Mouse (Mus musculus) inflammation-experienced regulatory T-cells (primary cell): Measurements from ENCODE around the gene Mfsd4b1. TPM values are rescaled to one million over a fixed set of nuclear protein-coding genes. Genes with fewer than 3 reads are reported as not detected.

Experiments used
- polyA plus RNA-seq, 2 experiments: library from polyadenylated mRNA; unstranded; fragments of 100-300 nt; shearing (Covaris generic); gene quantifications; one replicate each; pipeline ENCODE4 v1.2.1; 2017

The Mfsd4b1 gene
- polyA plus RNA-seq: under 1 TPM; 0.08 to 0.23 TPM

GRCm38 (mm10) chr10:40024554-40025428 lies at the start of gene Mfsd4b1:
TSS of gene Mfsd4b1 (minus strand) at chr10:40025268.

GRCm38 (mm10) chr10:39986466-39986865 lies 38.6 kb downstream of the Mfsd4b1 start, which contains the start of gene Mfsd4b5:
TSS of gene Mfsd4b5 (minus strand) at chr10:39986646.

GRCm38 (mm10) chr10:39959761-39960440 lies 65.2 kb downstream of the Mfsd4b1 start, which contains the start of gene Mfsd4b3:
TSS of gene Mfsd4b3 (minus strand) at chr10:39960153.

Other genes starting within 250 kb of the Mfsd4b1 start
- 1 to 10 TPM; 4.7 to 4.9 TPM for gene Mfsd4b4, start 126.0 kb downstream of the Mfsd4b1 start, polyA plus RNA-seq
- under 1 TPM in 1 of 2 experiments, not detected in 1; 0.35 TPM for gene Mfsd4b2, start 98.3 kb downstream of the Mfsd4b1 start, polyA plus RNA-seq
- gene Mfsd4b3, start 65.1 kb downstream of the Mfsd4b1 start, polyA plus RNA-seq: not detected
- under 1 TPM; 0.51 to 0.93 TPM for gene Mfsd4b5, start 38.6 kb downstream of the Mfsd4b1 start, polyA plus RNA-seq
- gene Slc16a10, start 117.0 kb upstream of the Mfsd4b1 start, polyA plus RNA-seq: 1 to 10 TPM in 1 of 2 experiments, under 1 TPM in 1; 0.87 to 3.0 TPM
- gene Rpf2, start 221.8 kb upstream of the Mfsd4b1 start, polyA plus RNA-seq: 10 to 100 TPM; 52.0 to 72.7 TPM
- 10 to 100 TPM; 80.3 to 82.9 TPM for gene Gtf3c6, start 232.8 kb upstream of the Mfsd4b1 start, polyA plus RNA-seq